Mouse (Mus musculus) right cerebral cortex, postnatal 36 days (tissue): Measurements from ENCODE around the gene Phka1.
A peak's percentile ranks its signal among the peaks of the same experiment; 100 is the strongest.
"Not testable (repeated sequence)": the region's sequence is repeated elsewhere in the genome, so short reads cannot be mapped to it uniquely, and the experiment has no call there.

Experiments used
- DNase-seq, 2 experiments: peaks; one replicate each; pipeline ENCODE4 v3.0.0; 2022; ENCODE audit warnings: low spot score in 2 of 2, mixed read lengths in 1 of 2

Gene Phka1

DNA sequence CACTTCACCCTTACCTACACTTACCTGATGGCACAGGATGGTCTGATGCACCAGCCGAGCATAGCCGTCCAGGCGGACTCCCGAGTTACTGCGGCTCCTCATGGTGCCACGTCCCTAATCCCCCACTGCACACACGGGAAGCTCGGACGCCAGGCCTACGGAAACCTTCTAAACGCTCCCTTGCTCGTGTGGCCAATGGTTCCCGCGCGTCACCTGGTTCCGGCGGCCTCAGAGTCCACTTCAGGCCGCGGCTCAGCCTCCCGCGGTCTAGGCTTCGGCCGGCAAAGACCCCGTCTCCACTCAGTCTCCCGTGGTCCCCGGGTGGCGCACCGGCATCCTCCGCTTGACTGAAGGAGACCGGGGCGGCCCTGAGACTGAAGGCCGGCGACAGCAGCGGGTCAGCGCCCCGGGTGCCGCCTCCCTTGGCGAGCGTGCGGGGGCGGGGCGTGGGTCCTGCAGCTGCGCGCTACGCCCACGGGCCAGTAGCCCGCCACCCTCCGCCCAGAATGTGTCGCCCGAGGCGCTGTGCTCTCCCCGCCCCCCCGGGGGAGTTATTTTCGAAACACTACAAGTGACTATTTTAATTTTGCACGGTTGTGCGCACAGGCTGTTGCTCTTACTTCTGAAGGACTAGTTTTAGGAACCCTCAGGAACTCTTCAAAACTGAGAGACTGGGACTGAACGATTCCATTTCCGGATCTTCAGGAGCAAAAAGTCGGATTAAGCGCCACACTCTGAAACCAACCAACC, at the start of gene Phka1:
TSS of gene Phka1 (minus strand) at position 424 of the 750 bp plus-strand sequence.
- DNase-seq, result peak; percentile 28 to 44

DNA sequence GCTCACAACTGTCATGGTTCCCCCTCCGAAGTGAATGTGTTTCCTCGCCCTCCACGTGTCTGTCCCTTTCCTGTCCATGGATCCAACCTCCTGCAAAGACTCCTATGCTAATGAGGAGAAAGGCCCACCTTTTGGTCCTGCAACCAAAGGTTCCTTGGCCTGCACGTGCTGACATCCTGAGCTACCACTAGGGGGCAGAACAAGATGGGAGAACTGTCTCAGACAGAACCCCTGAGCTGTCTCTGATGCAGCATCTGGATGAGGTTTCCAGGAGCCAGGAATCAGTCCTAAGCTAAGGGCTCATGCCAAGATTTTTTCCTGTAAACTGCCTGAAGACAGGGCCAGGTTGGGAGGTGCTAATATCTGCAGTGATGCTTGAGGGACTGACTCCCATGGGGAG, 45.2 kb upstream of the Phka1 start:
- DNase-seq, result not testable (repeated sequence)

DNA sequence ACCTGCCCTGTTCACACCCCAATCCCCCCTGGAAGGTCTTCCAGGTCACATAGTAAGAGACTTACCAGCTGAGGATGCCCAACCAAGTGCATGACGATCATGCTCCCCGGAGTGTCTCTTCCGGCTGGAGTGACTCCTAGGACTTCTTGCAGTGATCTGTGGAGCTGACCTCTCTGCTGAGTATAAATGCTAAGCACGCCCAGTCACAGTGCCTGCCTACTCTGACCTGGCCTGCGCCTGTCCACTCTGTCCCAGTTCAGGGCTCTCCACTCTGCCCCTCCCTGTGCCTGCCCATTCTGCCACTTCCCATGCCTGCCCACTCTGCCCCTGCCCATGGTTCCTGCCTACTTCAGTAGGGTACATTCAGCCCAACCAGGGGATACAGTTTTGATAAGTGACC, 42.8 kb upstream of the Phka1 start, which contains the start of gene Gm3880:
TSS of gene Gm3880 (minus strand) at position 101 of the 400 bp plus-strand sequence.
- DNase-seq, result not testable (repeated sequence)

DNA sequence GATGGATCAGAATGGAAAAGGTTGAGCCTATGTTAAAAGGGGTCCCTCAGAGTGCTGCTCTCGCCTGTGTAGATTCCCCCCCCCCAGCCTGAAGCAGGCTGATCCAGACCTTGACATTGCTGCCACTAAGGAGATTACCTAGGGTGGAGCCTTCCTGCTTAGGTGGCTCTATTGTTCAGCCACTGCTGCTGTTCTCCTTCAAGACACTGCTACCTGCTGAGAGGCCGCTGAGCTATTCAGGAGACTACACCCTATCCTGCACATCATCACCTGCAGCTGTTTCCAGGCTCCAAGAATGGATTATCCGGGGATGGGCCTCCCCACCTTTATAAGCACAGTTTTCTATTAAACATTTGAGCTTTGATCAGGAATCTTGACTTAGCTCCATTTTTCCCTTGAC, 40.7 kb upstream of the Phka1 start:
- DNase-seq, result not testable (repeated sequence)

DNA sequence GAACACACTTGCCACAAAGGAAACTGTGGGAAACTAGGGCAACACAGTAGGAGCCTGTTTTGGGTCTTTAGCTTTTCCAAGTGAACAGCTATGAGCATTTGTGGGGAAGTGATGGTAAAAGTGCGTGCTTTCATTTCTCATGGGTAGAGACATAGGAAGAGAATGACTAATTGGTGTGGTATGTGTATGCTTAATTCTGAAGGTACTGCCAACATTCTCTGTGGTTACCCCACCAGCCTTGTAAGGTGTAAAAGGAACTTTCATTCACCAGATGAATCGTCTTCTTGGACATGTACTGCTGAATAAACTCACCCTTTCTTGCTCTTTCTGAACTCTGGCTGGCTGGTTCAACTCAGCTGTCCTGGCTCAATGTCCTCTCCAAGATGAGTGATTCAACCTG, 22.6 kb upstream of the Phka1 start:
- no peak for DNase-seq

DNA sequence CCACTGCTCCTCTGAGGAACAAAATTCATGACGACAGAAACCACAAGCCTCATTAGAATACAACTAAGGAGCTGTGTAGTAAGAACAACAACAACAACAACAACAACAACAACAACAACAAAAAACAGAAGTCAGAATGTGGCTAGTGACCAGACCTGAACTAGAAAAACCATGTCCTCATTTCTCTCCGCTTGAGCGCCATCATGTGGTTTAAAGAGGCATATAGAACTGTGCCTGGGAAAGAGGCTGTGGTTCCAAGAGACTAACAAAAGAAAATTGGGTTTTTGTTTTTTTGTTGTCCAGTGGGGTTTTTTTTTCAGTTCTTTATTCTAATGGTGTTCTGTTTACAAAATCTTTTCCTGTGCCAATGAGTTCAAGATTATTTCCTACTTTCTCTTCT, 16.7 kb upstream of the Phka1 start:
- DNase-seq, result no peak

DNA sequence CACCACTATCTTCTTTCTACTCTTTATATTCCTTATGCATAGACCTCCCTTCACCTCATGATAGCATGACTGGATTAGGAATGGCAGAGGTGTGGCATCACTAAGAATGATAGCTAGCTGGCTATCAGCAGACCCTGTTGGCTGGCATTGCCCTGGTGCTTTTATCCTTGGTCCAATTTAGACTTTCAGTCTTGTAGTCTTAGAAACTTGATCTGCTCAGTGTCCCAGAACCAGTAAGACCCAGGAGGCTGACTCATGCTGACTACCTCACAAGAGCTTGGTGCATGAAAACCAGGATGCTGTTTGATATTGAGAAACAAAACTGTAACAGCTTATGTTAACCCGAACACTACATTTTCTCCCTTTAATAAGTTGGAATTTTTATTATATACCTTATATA, 1.6 kb upstream of the Phka1 start:
- no peak for DNase-seq

DNA sequence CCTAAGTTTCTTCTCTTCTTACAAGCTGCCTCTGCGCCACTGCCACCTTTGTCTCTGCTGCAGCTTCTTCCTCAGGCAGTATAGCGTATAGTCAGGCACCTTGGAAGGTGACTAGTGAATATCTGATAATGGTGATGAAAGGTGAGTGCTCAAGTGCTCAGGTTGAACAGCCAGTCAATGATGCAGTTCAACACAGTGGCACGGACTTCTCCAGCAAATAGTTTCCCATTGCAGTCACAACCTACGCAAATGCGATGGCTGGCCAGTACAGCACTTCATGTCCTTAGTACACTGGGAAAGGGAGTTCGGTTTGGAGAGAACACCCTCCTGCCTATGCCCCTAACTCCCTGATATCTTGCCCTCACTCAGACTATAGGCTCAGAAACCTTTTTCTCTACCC, 1.1 kb upstream of the Phka1 start:
- no peak for DNase-seq

DNA sequence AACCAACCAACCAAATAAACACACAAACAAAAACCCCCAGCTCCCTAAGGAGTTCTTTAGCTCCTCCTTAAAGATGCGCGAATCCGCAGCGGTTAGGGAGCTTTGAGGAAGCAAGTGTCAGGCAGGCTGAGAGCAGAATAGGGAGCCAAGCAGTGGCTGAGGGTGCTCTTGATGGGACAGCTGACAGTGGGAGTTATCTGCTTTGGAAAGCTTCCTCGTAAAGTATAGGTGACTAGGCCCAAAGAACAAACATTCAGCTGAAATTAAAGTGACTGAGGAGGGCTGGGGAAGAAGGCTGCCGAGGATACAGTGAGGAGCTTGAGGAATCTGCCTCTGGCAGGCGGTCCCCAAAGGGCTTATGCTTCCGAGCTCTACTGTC, 516 bp upstream of the Phka1 start:
- no peak for DNase-seq

DNA sequence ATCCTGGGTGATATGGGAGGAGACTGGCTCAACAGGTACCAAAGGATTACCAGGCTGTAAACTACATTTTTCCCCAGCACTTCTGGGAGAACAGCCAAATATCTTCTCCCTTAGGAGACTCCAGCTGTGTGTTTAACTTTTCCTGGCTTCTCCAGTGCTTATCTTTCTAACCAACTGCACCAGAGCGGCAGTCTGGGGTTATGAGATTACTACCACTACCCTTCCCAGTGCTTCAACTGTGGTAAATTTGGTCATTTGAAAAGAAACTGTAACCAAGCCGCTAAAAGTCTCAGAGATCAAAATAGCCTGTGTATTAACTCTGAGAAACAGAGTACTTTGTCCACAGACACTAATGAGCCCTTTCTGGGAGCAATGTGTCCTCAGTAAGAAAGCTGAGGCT, 42.8 kb downstream of the Phka1 start:
- DNase-seq, result no peak

DNA sequence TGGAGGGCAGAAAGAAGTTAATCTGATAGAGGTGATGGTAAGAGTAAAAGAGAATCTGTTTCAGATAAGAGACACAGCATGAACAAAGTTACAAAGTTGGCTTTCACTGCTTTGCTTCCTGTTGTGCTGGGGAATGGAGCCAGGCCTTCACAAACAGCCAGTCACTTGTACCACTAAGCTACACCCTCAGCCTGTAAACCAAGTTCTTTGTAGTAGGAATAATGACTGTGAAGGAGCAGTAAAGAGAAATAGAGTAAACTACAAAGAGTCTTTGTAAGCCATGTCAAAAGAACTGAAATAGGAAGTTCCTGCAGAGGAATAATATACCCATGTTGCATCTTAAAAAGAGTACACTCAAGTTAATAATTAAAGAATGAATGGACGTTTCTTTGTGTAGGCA, 55.5 kb downstream of the Phka1 start:
- no peak for DNase-seq

DNA sequence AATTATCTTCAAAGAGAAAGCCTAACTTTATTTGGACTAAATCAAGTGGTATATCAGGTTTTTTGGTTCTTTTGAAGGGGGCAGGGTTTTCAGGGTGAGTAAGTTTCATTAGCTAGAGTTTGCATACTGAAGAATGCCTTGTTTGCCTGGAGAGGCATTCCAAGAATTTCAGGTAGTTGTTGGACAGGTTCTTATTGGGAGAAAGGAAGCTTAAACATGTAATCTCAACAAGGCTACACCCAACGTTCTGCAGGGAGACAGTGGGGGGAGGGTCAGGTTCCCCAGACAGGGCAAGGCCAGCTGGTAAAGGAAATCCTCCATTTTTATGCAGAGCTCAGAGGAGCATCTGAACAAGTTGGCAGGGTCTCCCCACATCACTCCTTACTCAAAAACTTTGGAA, 72.9 kb downstream of the Phka1 start:
- no peak for DNase-seq

DNA sequence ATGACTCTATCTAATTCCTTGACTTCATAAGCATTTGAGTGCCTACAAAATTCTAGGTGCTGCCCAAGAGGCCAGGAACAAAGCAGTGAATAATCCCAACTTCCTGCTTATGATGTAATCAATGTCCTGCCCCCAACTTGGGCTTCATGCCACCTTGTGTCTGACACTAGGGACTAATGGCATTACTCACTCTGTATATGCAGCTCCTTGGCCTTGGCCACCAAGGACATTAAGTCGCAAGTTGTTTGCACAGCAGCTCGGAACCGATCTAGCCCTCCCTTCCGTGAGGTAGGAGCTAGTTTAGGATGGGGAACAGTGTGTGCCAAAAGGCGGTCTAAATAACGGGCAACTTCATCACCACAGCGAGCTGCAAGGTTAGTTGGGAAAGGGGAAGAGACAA, 87.1 kb downstream of the Phka1 start:
- no peak for DNase-seq

DNA sequence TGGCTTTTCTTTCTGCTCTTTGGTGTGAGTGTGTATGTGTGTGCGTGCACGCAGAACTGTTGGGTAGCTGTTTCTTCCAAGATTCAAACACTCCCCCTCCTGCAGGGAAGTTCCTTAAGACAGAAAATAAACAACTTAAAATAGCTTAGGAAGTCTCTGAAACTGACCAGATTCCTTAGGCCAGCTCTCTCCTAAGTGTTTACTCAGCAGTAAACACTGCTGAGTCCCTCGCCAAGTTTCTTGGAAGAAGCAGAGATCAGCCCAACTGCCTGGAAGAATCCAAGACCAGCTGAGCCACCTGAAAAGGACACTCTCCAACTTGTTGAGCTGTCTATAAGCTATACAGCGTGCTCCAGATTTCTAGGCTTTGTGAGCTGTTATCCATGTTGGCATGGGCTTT, 134.8 kb downstream of the Phka1 start:
- no peak for DNase-seq

DNA sequence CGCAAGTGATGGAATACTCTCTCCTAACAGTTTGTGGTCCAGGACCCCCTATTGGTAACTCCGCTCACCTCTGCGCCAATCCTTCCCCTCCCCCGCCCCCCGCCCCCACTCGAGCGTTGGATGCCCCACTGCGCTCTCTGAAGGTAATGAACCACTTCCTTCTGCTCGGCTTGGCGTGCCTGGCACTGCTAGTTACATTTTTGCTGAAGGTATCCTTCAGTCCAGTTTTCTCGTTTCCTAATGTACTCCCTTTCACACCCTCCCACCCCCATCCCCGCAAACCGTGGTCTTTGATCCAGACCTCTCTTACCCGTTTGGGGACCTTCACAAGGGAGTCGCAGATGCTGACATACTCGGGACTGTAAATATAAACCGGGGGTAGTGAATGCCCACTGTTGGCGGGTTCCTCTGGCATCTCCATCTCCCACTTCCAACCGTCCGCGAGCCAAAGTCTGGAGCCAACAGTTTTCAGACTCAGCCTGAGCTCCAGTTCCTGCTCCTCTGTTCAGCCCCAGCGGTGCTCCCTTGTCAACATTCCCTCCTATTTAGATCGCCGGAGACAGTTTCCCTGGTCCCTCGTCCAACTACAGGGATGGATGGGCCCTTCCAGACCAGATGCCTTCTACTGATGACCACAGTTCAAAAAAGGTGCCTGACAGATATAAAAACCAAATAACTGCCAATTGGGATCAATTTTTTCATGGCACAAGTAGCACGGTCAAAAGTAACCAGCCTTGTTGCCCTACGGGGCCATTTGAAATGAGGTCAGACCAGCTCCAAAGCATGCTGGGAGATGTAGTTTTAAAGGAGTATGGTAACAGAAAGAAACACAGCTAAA, 139.2 kb downstream of the Phka1 start, which contains the start of gene Hdac8:
TSS of gene Hdac8 (minus strand) at position 716 of the 838 bp plus-strand sequence.
- peak; percentile 15 to 39 for DNase-seq

DNA sequence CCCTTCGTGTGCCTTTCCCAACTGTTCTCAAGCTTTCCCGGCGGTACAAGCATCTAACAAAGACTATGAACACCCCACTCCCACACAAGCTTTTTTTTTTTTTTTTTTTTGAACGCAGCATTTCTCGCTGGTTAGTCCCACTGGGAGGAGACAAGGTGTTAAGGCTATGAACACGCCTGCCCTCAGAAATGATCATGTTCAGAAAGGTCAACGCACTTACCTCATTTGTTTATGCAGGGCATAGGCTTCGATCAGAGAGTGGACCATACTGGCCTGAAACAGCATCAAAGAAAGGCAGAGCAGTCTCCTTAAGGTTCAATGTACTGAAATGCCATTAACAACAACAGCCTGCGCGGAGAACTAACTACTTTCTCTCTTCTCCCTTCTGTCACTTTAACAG, 139.9 kb downstream of the Phka1 start:
- no peak for DNase-seq

DNA sequence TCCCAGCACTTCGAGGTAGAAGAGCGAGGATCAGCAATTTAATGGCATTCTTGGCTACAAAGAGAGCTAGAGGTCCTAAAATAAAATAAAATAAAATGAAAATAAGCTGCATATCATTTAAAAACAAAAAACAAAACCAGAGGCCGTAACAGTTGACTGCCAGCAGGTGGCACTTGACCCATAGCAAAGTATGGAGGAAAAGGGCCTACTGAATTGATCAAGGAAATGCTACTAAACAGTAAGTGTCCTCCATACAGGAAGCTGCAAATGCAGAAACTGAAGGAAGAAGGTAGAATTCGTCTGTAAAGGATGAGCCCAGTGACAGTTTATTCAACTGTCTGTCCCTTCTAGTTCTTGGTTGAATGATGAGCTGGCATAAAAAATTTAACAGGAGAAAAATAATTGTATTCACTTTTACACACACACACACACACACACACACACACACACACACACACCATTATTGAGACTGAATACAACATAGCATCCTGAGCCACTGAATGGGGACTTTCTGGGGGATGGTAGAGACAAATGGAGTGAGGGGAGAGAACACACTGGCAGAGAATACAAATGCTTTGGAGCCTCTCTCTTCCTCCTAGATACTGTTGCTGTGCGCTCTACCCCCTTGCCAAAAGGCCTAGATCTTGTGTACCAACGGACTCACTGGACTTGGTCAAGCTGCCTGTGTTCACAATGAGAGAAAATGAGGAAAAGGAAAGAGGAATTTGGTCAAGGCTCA, 149.9 kb downstream of the Phka1 start:
- DNase-seq, result no peak

DNA sequence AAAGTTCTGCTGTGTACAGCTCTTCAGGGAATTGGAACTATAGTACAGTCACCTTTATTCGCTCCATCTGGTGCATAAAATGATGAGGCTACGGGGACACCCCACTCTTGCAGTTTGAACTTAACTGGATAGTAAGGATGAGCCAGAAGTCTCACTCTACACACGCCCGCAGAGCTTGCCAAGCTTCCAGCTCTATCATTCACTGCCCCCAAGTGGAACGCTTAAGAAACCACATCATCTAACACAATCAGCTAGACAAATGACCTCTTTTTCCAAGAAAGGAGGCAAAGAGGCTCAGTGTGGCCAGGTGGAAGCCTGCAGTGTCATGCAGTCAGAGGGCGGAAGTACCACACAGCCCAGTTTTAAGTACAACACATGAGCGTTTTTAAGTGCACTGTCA, 158.5 kb downstream of the Phka1 start:
- DNase-seq, result no peak

DNA sequence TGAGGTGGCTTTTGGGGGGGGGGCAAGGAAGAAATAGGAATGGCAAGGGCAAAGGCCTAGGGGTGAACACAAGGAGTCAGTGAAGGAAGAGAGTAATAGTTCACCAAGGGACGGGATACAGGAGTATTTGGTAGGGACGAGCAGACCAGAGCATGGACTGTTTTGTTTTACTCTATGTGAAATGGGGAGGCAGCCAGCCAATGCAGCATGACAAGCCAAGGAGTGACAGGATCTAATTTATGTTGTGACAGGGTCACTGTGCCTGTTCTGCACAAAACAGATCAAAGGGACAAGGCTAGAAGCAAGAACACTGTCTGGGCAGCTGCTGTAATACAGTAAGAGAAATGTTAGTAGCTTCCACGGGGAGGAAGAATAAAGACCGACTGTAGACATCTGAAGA, 164.4 kb downstream of the Phka1 start:
- DNase-seq, result no peak

DNA sequence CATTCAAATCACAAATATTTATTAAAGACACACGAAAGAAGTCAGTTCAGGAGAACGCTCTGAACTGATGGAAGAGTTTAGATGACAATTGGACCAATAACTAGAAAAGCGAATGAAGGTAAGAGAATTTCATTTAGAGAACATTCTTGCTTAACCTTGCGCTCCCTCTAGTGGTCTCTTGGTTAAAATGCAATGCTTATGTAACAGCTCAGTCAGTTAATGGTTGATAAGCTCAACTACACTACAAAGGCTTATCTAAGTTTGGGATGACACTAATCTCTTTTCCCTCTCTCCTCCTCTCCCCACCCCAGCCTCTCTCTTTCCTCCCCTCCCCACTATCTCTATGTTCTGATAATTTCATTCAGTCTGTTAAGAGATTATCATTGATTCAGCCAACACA, 165.1 kb downstream of the Phka1 start:
- peak; percentile 3 to 6 for DNase-seq

DNA sequence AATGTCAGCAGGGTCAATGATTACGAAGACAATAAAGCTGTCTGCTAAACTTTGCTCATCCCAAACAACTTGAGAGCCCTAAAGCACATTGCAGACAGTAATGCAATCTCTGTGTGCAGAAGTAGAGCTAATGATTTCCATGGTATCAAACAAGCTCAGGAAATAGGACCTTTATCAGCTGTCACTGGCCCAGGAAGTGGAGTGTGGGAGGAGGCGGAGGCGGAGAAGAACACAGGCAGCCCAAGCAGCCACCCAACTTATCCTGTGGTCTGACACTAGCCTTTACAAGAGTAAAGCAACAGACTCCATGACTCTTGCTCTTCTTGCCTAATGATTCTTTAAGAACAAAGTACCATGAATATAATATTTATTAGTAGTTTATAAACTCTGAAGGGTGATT, 165.6 kb downstream of the Phka1 start:
- DNase-seq, result no peak

DNA sequence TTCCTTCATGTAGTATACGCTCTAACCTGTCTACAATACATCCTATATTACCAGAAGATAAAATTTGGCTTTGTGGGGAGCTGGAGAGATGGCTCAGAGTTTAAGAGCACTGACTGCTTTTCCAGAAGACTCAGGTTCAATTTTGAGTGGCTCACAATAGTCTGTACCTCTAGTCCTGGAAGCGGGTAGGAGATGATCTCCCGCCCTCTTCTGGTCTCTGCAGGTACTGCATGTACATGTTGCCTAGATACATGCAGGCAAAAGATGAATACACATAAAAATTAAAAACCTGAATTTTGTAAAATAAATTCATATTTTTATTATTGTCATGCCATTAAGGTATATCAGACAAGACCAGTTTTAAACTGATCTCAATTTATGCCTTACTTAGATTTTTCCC, 167.3 kb downstream of the Phka1 start:
- DNase-seq, result peak; percentile 50 to 61
